ENCODE assay signal across 8 mouse cellular contexts in genomic region chr9:114368471-114368858, GRCm38 (mm10). TPM values are rescaled to one million over a fixed set of nuclear protein-coding genes. Genes with fewer than 3 reads are reported as not detected.
DNase-seq lines count a peak whose midpoint lies in the region; ATAC-seq and TF ChIP-seq lines count a peak whose summit lies in the region.

No protein-coding gene starts in this region.

- H3K27ac ChIP-seq in heart, embryonic 15.5 days: peak overlapping the region; percentile 69
- H3K27ac ChIP-seq in bone marrow macrophage, adult 2 months (ENCODE audit: insufficient read depth, low read depth, low read length): no peak overlapping the region
- peak overlapping the region; percentile 52; the same call in 1 of the 2 replicates for H3K27ac ChIP-seq in hindbrain, embryonic 15.5 days (replicated peaks)
- H3K27ac ChIP-seq in midbrain, embryonic 14.5 days (replicated peaks; ENCODE audit: low read depth, low read length): no peak overlapping the region

- H3K4me1 ChIP-seq in heart, embryonic 15.5 days (replicated peaks): peaks cover 8% of the 10 kb centered on the region
- H3K4me1 ChIP-seq in bone marrow macrophage, adult 2 months (ENCODE audit: control insufficient read depth, insufficient read depth, low read length): 0 out of 2 replicates have a peak, but pooled peaks cover 3% of the 10 kb centered on the region
- peaks cover 4% of the 10 kb centered on the region for H3K4me1 ChIP-seq in hindbrain, embryonic 15.5 days (replicated peaks)
- no peaks in the 10 kb centered on the region for H3K4me1 ChIP-seq in midbrain, embryonic 14.5 days (ENCODE audit: control insufficient read depth, insufficient read depth, low read length)

- ATAC-seq in heart, embryonic 15.5 days (replicated peaks; ENCODE audit: insufficient number of reproducible peaks, insufficient read depth, low FRiP score, low read depth): 0 out of 2 replicates have a peak, but pooled peaks have one; percentile 29
- peak; percentile 46 for ATAC-seq in hindbrain, embryonic 15.5 days (ENCODE audit: low FRiP score, low read depth)
- no peak for ATAC-seq in midbrain, embryonic 14.5 days (ENCODE audit: low FRiP score, low TSS enrichment)

- TF ChIP-seq CTCF in bone marrow macrophage, adult 2 months (IDR thresholded peaks at IDR 0.05; ENCODE audit: low read depth, low read length): no peak

- H3K4me2 ChIP-seq in heart, embryonic 15.5 days: peak overlapping the region; percentile 92
- peak overlapping the region; percentile 96 for H3K4me2 ChIP-seq in hindbrain, embryonic 15.5 days
- H3K4me2 ChIP-seq in midbrain, embryonic 14.5 days (ENCODE audit: low read length): peak overlapping the region; percentile 88

- peak overlapping the region; percentile 61 for H3K4me3 ChIP-seq in heart, embryonic 15.5 days
- H3K4me3 ChIP-seq in bone marrow macrophage, adult 2 months (ENCODE audit: insufficient read depth, low read length): peak overlapping the region; percentile 58
- peak overlapping the region; percentile 43 for H3K4me3 ChIP-seq in hindbrain, embryonic 15.5 days
- peak overlapping the region; percentile 51 for H3K4me3 ChIP-seq in midbrain, embryonic 14.5 days (replicated peaks; ENCODE audit: low read depth, low read length)

- H3K36me3 ChIP-seq in heart, embryonic 15.5 days: 0 out of 2 replicates have a peak, but pooled peaks cover 5% of the 10 kb centered on the region
- H3K36me3 ChIP-seq in hindbrain, embryonic 15.5 days: 0 out of 2 replicates have a peak, but pooled peaks cover 2% of the 10 kb centered on the region
- H3K36me3 ChIP-seq in midbrain, embryonic 14.5 days (ENCODE audit: control insufficient read depth, insufficient read depth, low read length): no peaks in the 10 kb centered on the region

- 14% methylated on average over 12 of the region's 12 CpGs for WGBS in heart, embryonic 15.5 days
- 13% methylated on average over 12 of the region's 12 CpGs for WGBS in hindbrain, embryonic 15.5 days
- 13% methylated on average over 12 of the region's 12 CpGs for WGBS in midbrain, embryonic 14.5 days

- intact Hi-C loops in heart, postnatal 14 days (cut with DNase I): no loop called here
- intact Hi-C loops in left cerebral cortex, postnatal 25 days (cut with DNase I): no loop called here

- DNase-seq in heart, postnatal 14 days: no peak
- no peak for DNase-seq in midbrain, embryonic 14.5 days
- DNase-seq in left cerebral cortex, postnatal 25 days (ENCODE audit: low spot score in 2 of 2): no peak
- DNase-seq in cerebellum, adult 8-10 months: no peak
- DNase-seq in kidney, postnatal 10 days: no peak

- TF ChIP-seq POLR2A in bone marrow macrophage, adult 2 months (IDR thresholded peaks at IDR 0.05; ENCODE audit: borderline replicate concordance, low read depth, low read length): no peak

- peak overlapping the region; percentile 63 for H3K9ac ChIP-seq in heart, embryonic 15.5 days
- peak overlapping the region; percentile 57 for H3K9ac ChIP-seq in hindbrain, embryonic 15.5 days
- peak overlapping the region; percentile 64 for H3K9ac ChIP-seq in midbrain, embryonic 14.5 days (replicated peaks; ENCODE audit: low read length)

- peaks cover 4% of the 10 kb centered on the region; the same call in 1 of the 2 replicates for H3K27me3 ChIP-seq in heart, embryonic 15.5 days
- H3K27me3 ChIP-seq in hindbrain, embryonic 15.5 days: no peaks in the 10 kb centered on the region
- no peaks in the 10 kb centered on the region for H3K27me3 ChIP-seq in midbrain, embryonic 14.5 days (ENCODE audit: control insufficient read depth, insufficient read depth, low read length)

- no peaks in the 10 kb centered on the region for H3K9me3 ChIP-seq in heart, embryonic 15.5 days (replicated peaks)
- H3K9me3 ChIP-seq in hindbrain, embryonic 15.5 days: no peaks in the 10 kb centered on the region
- H3K9me3 ChIP-seq in midbrain, embryonic 14.5 days (ENCODE audit: control insufficient read depth, low read length): no peaks in the 10 kb centered on the region

RNA-seq across cellular contexts. Expression of gene Crtap, which starts 22.0 kb away (rescaled TPM):
- 126 and 148 TPM in 2 replicates for polyA plus RNA-seq in heart, embryonic 15.5 days (2015; fragmentation: Nextera tagmentation; extraction: Ambion mirVana)
- 10 to 100 TPM; 35.4 to 41.3 TPM for total RNA-seq in heart, postnatal 14 days (2021)
- polyA plus RNA-seq in bone marrow macrophage, adult 2 months (2012; ENCODE audit: insufficient read depth, insufficient read length, missing spikeins): 48.4 and 54.5 TPM in 2 replicates
- polyA plus RNA-seq in hindbrain, embryonic 15.5 days (2015; fragmentation: Nextera tagmentation; extraction: Ambion mirVana): 31.3 and 32.0 TPM in 2 replicates
- polyA plus RNA-seq in midbrain, embryonic 14.5 days (2014; fragmentation: Nextera tagmentation; extraction: Ambion mirVana): 10.7 and 23.8 TPM in 2 replicates
- total RNA-seq in left cerebral cortex, postnatal 25 days (2021): 1 to 10 TPM; 5.9 to 7.1 TPM

RNA-seq across cellular contexts. Expression of gene Glb1, which starts 32.4 kb away (rescaled TPM):
- polyA plus RNA-seq in heart, embryonic 15.5 days (2015; fragmentation: Nextera tagmentation; extraction: Ambion mirVana): 36.6 and 47.4 TPM in 2 replicates
- 10 to 100 TPM; 18.5 to 19.2 TPM for total RNA-seq in heart, postnatal 14 days (2021)
- 63.7 and 74.4 TPM in 2 replicates for polyA plus RNA-seq in bone marrow macrophage, adult 2 months (2012; ENCODE audit: insufficient read depth, insufficient read length, missing spikeins)
- 31.7 and 32.2 TPM in 2 replicates for polyA plus RNA-seq in hindbrain, embryonic 15.5 days (2015; fragmentation: Nextera tagmentation; extraction: Ambion mirVana)
- 22.9 and 27.9 TPM in 2 replicates for polyA plus RNA-seq in midbrain, embryonic 14.5 days (2014; fragmentation: Nextera tagmentation; extraction: Ambion mirVana)
- 10 to 100 TPM; 22.2 to 24.4 TPM for total RNA-seq in left cerebral cortex, postnatal 25 days (2021)

RNA-seq across cellular contexts. Expression of gene Tmppe, which starts 32.4 kb away (rescaled TPM):
- polyA plus RNA-seq in heart, embryonic 15.5 days (2015; fragmentation: Nextera tagmentation; extraction: Ambion mirVana): 6.7 and 8.4 TPM in 2 replicates
- 1 to 10 TPM; 4.5 to 4.8 TPM for total RNA-seq in heart, postnatal 14 days (2021)
- 4.9 and 6.7 TPM in 2 replicates for polyA plus RNA-seq in bone marrow macrophage, adult 2 months (2012; ENCODE audit: insufficient read depth, insufficient read length, missing spikeins)
- polyA plus RNA-seq in hindbrain, embryonic 15.5 days (2015; fragmentation: Nextera tagmentation; extraction: Ambion mirVana): 10.1 and 10.6 TPM in 2 replicates
- polyA plus RNA-seq in midbrain, embryonic 14.5 days (2014; fragmentation: Nextera tagmentation; extraction: Ambion mirVana): 3.5 and 4.1 TPM in 2 replicates
- 10 to 100 TPM in 1 of 2 experiments, 1 to 10 TPM in 1; 9.7 to 10.8 TPM for total RNA-seq in left cerebral cortex, postnatal 25 days (2021)

RNA-seq across cellular contexts. Expression of gene Bcl2a1c, which starts 38.5 kb away (rescaled TPM):
- not detected in 2 replicates for polyA plus RNA-seq in heart, embryonic 15.5 days (2015; fragmentation: Nextera tagmentation; extraction: Ambion mirVana)
- not detected for total RNA-seq in heart, postnatal 14 days (2021)
- polyA plus RNA-seq in bone marrow macrophage, adult 2 months (2012; ENCODE audit: insufficient read depth, insufficient read length, missing spikeins): not detected in 2 replicates
- polyA plus RNA-seq in hindbrain, embryonic 15.5 days (2015; fragmentation: Nextera tagmentation; extraction: Ambion mirVana): not detected in 2 replicates
- polyA plus RNA-seq in midbrain, embryonic 14.5 days (2014; fragmentation: Nextera tagmentation; extraction: Ambion mirVana): not detected in 2 replicates
- total RNA-seq in left cerebral cortex, postnatal 25 days (2021): not detected

Comparison
In these comparisons a context has a peak if more than half of its experiments do, and no peak if none do; other contexts are left out.
1. H3K27ac ChIP-seq: peak in heart, embryonic 15.5 days (single experiment) and hindbrain, embryonic 15.5 days (single experiment); none in bone marrow macrophage, adult 2 months (single experiment) and midbrain, embryonic 14.5 days (single experiment).
2. Peak in every context shown above with its lines, with median percentiles within 50 percentile points of each other: H3K4me2 ChIP-seq, H3K4me3 ChIP-seq and H3K9ac ChIP-seq.